Mouse (Mus musculus): Measurements from ENCODE around the gene Pard3.

DNA sequence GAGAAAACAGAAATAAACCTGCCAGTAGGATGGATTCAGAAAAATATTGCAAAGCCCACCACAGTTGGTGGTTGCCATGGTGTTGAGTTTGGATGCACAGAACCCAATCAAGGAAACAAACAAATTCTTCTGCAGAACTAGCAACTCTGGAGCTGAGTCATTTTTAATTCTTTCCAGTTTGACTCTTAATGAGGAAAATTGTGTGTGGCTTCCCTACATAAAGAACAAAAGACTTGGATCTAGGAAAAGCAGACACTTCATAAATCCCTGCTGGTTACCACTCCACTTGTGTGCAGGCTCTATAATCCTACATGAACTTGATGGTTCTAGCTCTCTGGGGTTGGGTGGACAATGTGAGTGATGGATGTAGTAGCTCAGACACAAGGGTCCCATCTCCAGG lies 298.1 kb downstream of the Pard3 start:
- TF ChIP-seq CTCF (IDR thresholded peaks at IDR 0.05; ENCODE audit: extremely low read depth, insufficient read depth, low read length) (no peak), POLR2A (IDR thresholded peaks at IDR 0.05; ENCODE audit: extremely low read depth, insufficient read depth, low read length) (no peak)
